Mouse (Mus musculus) right cerebral cortex, postnatal 36 days (tissue): Measurements from ENCODE around the gene Ddx46.
A peak's percentile ranks its signal among the peaks of the same experiment; 100 is the strongest.

Source experiments
- DNase-seq, 2 experiments: peaks; one replicate each; pipeline ENCODE4 v3.0.0; 2022; ENCODE audit warnings: low spot score in 2 of 2, mixed read lengths in 1 of 2

Ddx46 gene

DNA sequence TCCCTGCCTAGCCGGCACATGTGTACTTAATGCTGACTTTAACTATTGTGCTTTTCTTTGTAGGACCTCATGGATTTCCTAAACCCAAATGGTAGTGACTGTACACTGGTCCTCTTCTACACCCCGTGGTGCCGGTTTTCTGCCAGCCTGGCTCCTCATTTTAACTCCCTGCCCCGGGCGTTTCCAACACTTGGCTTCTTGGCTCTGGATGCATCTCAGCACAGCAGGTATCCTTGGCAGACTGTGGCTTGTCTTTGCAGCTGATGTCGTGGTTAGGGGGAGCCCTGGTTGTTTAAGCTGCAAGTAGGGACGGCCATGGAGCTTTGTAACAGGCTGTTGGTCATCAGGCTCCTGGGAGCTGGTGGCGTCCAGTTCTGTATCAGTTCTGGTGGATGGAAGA, 86.7 kb downstream of the Ddx46 start:
- no peak for DNase-seq

DNA sequence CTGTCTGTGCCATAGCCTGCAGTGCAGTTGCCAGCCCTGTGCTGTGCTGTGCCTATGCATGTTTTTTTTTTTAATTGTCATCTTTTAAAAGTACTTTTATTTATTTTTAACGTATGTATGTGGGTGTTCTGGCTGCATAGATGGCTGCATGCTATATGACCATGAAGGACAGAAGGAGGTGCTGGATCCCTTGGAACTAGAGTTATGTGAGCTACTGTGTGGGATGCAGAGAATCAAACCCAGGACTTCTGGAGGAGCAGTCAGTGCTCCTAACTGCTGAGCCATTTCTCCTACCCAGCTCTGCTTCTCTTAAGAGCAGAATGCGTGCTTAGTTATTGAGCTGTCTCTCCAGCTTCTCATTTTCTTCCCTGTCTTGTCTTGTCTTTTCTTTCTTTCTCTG, 87.2 kb downstream of the Ddx46 start:
- DNase-seq, result no peak

DNA sequence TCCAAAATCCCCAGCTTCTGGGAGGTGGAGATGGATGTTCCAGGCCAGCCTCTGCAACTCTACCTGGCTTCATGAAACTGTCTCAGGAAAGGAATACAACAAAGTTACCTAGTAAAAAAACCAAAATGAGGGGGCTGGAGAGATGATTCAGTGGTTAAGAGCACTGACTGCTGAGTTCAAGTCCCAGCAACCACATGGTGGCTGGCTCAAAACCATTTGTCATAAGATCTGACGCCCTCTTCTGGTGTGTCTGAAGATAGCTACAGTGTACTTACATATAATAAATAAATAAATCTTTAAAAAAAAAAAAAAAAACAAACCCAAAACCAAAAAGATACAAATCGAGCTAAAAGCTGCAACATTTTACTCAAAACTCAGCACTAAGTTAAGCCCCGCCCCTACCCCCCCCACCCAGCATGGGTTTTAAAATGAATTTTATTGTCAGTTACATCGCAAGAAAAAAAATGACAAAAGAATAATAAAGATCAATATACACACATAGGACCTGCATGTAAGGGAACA, 91.8 kb downstream of the Ddx46 start:
- DNase-seq, result no peak

DNA sequence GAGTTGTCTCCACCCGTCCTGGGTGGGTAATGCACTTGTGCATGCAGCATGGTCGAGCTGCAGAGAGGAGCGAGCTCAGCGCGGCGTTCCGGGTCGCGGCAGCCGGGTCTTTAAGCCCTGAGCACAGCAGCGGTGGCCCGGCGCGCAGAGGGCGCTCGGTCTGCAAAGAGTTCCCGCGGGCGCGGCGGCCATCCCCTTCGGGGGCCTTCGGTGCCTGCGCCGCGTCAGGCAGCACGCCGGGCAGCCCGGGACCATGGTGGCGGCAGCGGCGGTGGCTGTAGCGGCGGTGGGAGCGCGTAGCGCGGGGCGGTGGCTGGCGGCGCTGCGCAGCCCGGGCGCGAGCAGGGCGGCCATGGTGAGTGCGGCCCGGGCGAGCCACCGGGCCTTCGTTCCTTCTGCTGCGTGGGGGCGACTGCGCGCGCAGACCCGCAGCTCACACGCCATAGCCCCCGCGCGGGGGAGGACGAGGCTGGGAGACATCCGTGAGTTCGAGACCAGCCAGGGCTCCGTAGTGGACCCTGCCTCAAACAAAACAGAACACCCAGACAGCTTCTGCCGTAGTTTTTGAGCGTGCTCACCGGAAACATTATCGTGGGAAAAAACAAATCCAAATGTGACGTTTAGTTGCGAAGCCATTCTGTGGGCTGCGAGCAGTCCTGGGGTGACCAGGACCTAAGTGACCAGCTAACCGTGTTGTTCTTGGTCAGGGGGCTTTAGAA, 92.5 kb downstream of the Ddx46 start, which contains the start of gene Pcbd2:
Pcbd2 (plus strand) TSS at position 249 of the 719 bp plus-strand sequence.
- peak; percentile 62 to 71 for DNase-seq

DNA sequence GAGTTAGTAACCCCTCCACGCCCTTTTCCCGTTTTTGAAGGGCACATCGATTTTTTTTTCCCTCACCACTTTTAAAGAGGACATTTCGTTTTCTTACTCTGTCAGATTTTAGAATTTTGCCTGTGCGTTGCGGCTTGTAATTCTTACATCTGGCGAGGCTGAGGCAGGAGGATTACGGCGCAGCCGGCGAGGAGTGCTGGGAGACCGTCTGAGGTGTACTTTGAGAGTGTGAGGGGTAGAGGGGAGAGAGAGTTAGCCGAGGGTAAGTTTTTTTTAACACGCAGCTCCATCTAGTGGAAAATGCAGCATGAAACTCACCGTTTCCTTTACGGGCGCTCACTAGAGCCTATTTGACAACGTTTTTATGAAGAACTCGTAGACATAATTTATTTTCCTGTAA, 93.0 kb downstream of the Ddx46 start:
- DNase-seq, result peak; percentile 26 to 32

DNA sequence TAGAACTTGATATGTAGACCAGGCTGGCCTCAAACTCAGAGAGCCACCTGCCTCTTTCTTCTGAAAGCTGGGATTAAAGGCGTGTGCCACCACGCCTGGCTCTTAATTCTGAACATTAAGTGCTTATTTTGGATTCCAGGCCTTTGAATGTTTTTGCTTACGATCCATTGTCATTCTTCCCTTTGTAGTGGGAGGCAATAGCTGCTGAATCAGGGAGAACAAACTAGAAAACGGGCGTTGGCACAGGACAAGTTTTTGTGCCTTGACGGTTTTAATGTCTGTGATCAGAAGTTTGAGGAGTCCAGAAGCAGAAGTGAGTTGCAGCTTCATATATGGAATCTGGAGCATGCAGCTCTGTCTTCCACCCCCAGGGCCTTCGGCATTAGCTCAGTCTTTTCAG, 95.9 kb downstream of the Ddx46 start:
- DNase-seq, result no peak
